Mouse (Mus musculus): Measurements from ENCODE around the gene Sinhcaf. TPM values are rescaled to one million over a fixed set of nuclear protein-coding genes. Genes with fewer than 3 reads are reported as not detected.

Gene Sinhcaf
- total and polyA plus RNA-seq, 3 experiments, result 57.5 to 146 (median 82.3) TPM

DNA sequence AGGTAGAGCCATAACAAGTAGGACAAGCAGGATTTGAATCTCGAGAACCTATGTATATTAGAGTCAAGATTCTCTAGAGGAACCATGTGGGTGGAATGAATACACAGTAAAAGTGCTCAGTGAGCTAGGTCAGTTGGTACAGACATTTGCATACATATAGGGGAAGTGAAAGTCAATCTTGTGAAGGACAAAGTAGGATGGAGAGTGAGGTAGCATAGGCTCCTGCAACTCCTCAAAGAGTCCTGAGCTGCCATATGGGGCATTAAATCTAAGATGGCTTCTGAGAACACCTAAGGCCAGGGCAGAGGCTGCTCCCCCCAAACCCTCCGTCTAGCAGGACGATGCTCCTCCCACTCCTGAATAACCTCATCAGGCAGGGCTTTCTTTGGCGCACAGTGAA is 39.7 kb upstream of the Sinhcaf start (continued):
- peak; percentile 69 for TF ChIP-seq MEF2A (IDR thresholded peaks at IDR 0.05; ENCODE audit: borderline replicate concordance, low read depth, low read length)
- peak; percentile 66 for TF ChIP-seq JUND (conservative IDR thresholded peaks at IDR 0.05; ENCODE audit: low read depth, low read length)
- peak; percentile 98 for TF ChIP-seq IRF4 (IDR thresholded peaks at IDR 0.05; ENCODE audit: low read depth, low read length)
- TF ChIP-seq MAX (IDR thresholded peaks at IDR 0.05; ENCODE audit: low read length), result peak; percentile 87
- TF ChIP-seq MYC (IDR thresholded peaks at IDR 0.05; ENCODE audit: low read depth, low read length), result peak; percentile 88
- no peak for TF ChIP-seq GABPA (IDR thresholded peaks at IDR 0.05; ENCODE audit: insufficient replicate concordance, low read depth, low read length)
- TF ChIP-seq CHD2 (IDR thresholded peaks at IDR 0.05; ENCODE audit: low read length), result peak; percentile 60; the same call in 1 of the 2 replicates

DNA sequence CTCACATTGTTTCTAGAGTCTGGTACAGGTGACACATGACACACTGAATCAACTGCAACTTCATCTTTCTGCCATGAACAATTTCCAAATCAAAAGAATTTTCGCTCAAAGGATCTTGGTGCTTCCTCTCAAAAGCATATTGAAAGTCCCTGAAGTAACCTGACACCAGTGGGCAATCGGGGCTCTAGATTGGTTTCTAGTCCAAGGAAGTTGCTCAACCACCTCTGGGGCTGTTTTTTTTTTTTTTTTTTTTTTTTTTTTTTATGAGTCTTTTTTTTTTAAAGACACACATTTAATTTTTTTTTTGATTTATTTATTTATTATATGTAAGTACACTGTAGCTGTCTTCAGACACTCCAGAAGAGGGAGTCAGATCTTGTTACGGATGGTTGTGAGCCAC is 34.2 kb upstream of the Sinhcaf start:
- H3K27ac ChIP-seq (ENCODE audit: insufficient read depth, low read depth), result no peak overlapping the region
- no peak for DNase-seq (ENCODE audit: extremely low read depth)
- H3K36me3 ChIP-seq (replicated peaks in 1 of 2; ENCODE audit: control insufficient read depth in 1 of 2, insufficient read depth in 1 of 2, low read length in 1 of 2), result no peaks in the 10 kb centered on the region
- dilution Hi-C loops (cut with MboI; ENCODE audit: extremely low pct_ligation_motif_present, extremely low pct_unique_long_range_greater_than_20kb, low sequenced_read_pairs) (no loop called here), in situ Hi-C loops (cut with MboI; ENCODE audit: low pct_ligation_motif_present, low pct_unique_long_range_greater_than_20kb, low sequenced_read_pairs) (no loop called here)
- no peak overlapping the region for H3K4me3 ChIP-seq (replicated peaks in 1 of 3; ENCODE audit: low read depth in 2 of 3, low read length in 2 of 3, poor library complexity in 1 of 3)
- H3K4me2 ChIP-seq (ENCODE audit: insufficient read depth, low read depth, poor library complexity, severe bottlenecking), result no peak overlapping the region
- TF ChIP-seq MAFK (IDR thresholded peaks at IDR 0.05; ENCODE audit: insufficient replicate concordance, low read length), result no peak
- TF ChIP-seq ZNF384 (IDR thresholded peaks at IDR 0.05; ENCODE audit: low read depth, low read length), result peak; percentile 70
- TF ChIP-seq E2F4 (IDR thresholded peaks at IDR 0.05; ENCODE audit: insufficient replicate concordance, low read depth, low read length), result no peak
- no peaks in the 10 kb centered on the region for H3K9me3 ChIP-seq (replicated peaks; ENCODE audit: low read length)
- H3K79me2 ChIP-seq (replicated peaks; ENCODE audit: control insufficient read depth, extremely low read depth, insufficient read depth, poor library complexity, severe bottlenecking), result no peaks in the 10 kb centered on the region
- H3K27me3 ChIP-seq (replicated peaks), result no peaks in the 10 kb centered on the region
- peaks cover 0 to 8% of the 10 kb centered on the region in 2 experiments; a peak in 2 of 4 replicates for H3K4me1 ChIP-seq (ENCODE audit: control insufficient read depth in 1 of 2, insufficient read depth in 2 of 2)
- H3K9ac ChIP-seq (ENCODE audit: insufficient read depth, low read depth), result no peak overlapping the region

DNA sequence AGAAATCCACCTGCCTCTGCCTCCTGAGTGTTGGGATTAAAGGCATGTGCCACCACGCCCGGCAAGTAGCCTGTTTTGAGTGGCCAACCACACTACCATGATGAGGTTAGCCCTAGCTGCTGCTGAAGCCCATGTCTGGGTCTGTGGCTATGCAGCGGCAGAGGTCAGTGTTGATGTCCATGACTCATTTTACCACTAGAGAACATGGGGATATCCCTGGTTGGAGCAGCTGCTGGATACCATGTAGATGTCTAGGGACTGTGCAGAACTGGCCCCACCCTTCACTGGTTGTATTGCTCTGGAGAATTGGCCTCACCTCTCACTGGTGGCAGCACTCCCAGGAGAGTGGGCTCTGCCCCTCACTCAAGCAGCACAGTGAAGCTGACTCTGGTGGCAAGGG is 28.8 kb upstream of the Sinhcaf start:
- Histone ChIP-seq H3K27me3 (replicated peaks) (no peaks in the 10 kb centered on the region), H3K4me2 (ENCODE audit: insufficient read depth, low read depth, poor library complexity, severe bottlenecking) (no peak overlapping the region), H3K79me2 (replicated peaks; ENCODE audit: control insufficient read depth, extremely low read depth, insufficient read depth, poor library complexity, severe bottlenecking) (no peaks in the 10 kb centered on the region), H3K9ac (ENCODE audit: insufficient read depth, low read depth) (no peak overlapping the region), H3K36me3 (replicated peaks in 1 of 2; ENCODE audit: control insufficient read depth in 1 of 2, insufficient read depth in 1 of 2, low read length in 1 of 2) (no peaks in the 10 kb centered on the region), H3K9me3 (replicated peaks; ENCODE audit: low read length) (no peaks in the 10 kb centered on the region), H3K27ac (ENCODE audit: insufficient read depth, low read depth) (no peak overlapping the region), H3K4me1 (ENCODE audit: control insufficient read depth in 1 of 2, insufficient read depth in 2 of 2) (peaks cover 7 to 17% of the 10 kb centered on the region in 2 experiments), H3K4me3 (replicated peaks in 1 of 3; ENCODE audit: low read depth in 2 of 3, low read length in 2 of 3, poor library complexity in 1 of 3) (no peak overlapping the region)
- dilution Hi-C loops (cut with MboI; ENCODE audit: extremely low pct_ligation_motif_present, extremely low pct_unique_long_range_greater_than_20kb, low sequenced_read_pairs) (no loop called here), in situ Hi-C loops (cut with MboI; ENCODE audit: low pct_ligation_motif_present, low pct_unique_long_range_greater_than_20kb, low sequenced_read_pairs) (no loop called here)
- no peak for DNase-seq (ENCODE audit: extremely low read depth)
- TF ChIP-seq MAZ (IDR thresholded peaks at IDR 0.05; ENCODE audit: low read depth, low read length) (no peak), UBTF (IDR thresholded peaks at IDR 0.05; ENCODE audit: low read depth, low read length) (no peak), CHD1 (IDR thresholded peaks at IDR 0.05; ENCODE audit: low read depth, low read length) (no peak), ZMIZ1 (IDR thresholded peaks at IDR 0.05; ENCODE audit: low read depth, low read length) (no peak), TBP (conservative IDR thresholded peaks at IDR 0.05; ENCODE audit: low read depth, low read length) (no peak), MYC (IDR thresholded peaks at IDR 0.05; ENCODE audit: low read depth, low read length) (no peak)

All from CH12.LX (cell line).